Mouse (Mus musculus) gastrocnemius, postnatal 25 days (tissue): Measurements from ENCODE around the gene Pax8. TPM values are rescaled to one million over a fixed set of nuclear protein-coding genes. Genes with fewer than 3 reads are reported as not detected.

ENCODE experiments used
- DNase-seq: peaks from one replicate; pipeline ENCODE4 v3.0.0; 2022
- total RNA-seq, 2 experiments: library from RNA; stranded (reverse); gene quantifications; 1 replicate in 1 of 2; 2 replicates in 1 of 2; pipeline ENCODE4 v1.2.3; 2021

The Pax8 gene
- total RNA-seq, 2 experiments from 2014 or later: not detected

DNA sequence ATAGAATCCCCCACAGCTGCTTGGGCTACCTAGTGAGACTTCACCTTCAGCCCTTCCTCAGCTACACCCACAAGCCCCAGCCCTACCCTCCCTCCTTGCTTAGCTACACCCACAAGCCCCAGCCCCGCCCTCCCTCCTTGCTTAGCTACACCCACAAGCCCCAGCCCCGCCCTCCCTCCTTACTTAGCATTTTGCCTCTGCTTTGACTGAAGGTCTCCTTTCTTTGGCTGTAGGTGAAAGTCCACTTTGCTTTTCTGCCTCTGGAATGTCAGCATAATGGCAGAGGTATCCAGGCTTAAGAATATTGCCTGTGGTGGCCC is 14.6 kb downstream of the Pax8 start:
- DNase-seq: no peak

DNA sequence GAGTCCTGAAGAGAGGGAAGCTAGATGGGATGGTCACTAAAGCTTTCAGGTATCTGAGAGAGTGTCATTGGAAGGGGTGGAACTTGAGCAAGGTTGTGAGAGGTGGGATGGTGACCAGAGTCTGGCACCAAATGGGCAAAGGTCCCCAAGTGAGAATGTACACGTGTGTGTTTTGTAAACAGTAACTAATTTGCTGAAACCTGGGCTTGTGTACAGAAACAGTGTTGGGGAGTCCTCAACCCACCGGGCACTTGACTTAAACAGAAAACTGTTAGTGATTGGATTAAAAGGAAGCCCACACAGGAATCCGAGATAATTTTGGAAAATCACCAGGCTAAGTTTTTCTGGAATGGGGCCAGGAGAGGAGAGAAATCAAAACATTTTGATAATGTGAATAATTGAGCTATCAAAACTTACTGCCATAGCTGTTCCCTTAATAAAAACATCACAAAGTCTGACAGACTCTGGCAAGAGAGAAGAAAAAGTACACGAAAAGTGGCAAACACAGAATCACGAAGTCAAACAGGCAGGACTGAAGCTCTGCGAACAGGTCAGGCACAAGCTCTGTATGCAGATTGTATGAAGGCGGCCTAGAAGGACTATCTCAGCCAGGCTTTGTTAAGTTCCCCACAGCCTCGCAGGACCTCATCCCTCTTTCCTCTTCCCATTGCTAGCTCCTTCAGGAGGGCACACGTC is 15.1 kb downstream of the Pax8 start:
- no peak for DNase-seq

DNA sequence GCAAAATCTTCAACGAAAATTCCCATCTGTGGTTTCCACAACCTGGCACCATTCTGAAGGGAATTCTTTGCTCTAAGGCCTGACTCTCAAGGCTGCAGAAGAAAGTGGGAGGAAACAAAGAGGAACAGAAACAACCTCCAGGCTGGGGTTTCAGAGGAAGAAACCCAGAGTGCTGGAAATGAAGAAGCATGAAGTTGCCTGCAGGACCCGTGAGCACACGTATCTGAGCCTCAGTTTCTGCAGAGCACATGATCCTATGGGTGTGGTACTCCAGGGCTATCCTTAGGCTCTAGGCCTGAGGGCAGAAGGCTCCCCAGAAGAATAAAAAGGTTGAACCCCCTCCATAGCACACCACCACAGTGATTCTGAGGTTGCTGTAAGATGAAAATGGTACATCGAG is 18.6 kb downstream of the Pax8 start:
- no peak for DNase-seq

DNA sequence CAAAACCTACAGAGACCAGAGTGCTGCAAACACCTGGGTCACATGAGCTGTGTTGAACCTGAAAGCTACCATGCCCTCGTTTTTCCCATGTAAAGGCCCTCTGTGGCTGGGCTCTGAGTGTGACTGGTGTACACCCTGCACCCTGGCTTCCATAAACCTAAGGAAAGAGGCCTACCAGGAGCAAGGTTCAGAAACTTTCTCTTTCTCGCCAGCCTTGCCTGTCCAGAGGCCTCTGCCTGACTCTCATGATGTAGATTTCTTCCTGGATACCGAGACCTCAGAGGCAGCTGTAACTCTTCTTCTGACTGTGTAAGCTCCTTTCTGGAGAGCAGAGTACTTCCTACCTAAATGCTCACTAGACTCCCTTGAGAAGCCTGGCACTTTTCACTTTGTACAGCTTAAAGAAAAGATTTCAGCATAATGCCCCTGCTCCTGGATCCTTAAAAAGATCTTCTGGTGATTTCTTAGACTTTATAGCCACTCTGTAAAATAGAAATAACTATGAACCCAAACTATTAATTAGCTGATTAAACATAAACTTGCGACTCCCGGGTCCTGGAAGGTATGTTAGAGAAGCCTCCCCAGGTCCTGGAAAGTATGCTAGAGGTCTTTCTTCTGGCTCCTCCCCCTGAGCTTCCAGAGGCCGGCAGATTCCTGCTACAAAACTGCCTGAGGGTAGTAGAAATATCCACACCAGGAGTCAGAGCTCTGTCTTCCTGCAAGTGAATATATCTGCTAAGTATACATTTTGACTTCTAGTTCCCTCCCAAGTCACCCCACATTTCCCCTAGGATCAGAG is 20.1 kb downstream of the Pax8 start:
- DNase-seq: no peak

DNA sequence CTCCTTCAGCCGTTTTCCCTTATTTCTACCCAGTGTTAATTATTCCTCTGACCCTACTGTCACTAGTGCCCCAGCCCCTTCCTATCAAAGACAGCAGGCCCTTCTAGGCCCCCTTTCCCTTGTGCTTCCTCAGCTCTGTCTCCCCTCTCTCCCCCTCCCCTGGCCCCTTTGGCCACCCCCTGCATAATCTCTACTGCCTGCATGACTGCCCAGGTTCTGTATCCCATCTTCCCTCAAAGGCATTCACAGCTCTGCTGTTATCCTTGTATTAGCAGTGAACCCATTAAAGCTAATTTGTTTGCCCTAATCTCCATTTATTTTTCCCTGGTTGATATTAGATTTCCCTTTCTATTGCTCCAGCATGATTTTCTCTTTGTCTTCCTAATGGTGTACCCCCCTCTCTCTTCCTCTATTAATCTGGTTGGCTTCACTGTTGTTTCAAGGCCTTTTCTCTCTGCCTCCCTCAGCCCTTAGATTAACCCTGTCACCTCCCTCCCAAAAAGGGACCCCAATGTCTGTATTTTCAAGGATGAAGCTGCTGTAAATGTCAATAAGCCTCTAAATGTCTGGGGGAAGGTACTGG is 20.9 kb downstream of the Pax8 start:
- DNase-seq: no peak

DNA sequence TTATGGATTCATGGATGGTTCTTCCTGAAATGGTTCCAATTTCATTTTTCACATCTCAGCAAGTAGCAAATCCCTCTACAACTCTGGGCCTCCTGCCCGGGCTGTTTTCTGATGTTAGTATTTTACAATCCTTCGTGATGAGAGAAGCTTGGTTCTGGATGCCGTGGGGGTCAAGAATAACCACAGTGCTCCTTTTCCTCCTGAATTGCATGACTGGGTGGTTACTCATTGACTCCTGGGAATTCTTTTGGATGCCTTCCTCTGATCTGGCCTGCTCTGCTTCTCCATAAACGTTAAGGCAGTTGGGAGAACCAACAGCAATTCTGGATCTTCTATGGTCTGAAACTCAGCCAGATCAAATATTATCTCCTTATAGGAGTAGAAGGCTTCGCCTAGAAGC is 22.2 kb downstream of the Pax8 start:
- peak; percentile 38 for DNase-seq

DNA sequence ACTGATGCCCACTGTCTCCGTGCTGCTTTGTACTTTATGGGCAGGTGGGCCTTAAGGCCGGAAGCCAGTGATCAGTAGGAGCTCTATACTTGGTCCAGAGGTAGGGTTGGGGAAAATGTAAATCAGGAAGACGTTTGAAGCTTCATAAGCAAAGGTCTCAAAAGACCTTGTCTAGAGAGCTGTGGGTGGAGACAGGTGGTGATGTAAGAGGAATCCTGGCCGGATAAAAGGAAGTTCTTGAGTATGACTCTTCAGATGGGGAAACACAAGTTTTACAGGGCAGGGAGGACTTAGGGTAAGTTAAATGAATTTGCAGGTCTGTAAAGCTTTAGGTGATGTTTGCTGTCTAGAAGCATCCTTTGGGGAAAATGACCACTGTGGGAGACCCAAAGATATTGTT is 26.3 kb downstream of the Pax8 start:
- no peak for DNase-seq

DNA sequence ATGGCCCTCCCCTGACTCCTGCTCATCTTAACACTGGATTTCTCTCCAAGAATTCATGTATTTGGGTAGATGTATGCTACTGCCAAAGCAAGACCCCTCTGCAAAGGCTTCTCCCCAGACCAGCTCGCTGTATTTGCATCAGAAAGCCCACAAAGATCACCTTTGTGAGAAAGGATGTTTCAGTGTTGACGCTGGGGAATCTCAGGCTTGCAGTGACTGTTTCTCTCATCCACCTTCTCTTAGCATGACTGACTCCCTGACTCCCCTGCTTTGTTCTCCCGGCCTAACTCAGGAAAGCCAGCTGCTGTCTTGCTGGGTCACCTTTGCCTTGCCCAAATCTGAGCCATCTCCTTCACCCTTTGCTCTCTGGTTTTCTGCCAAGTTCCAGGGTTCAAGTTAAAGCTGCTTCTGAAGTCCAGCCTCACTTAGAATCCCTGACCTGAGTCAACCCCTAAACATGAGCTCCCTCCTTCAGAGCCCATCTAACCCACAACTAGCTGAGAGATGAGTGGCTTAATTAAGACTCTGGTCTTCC is 32.1 kb downstream of the Pax8 start:
- no peak for DNase-seq

GRCm38 (mm10) chr2:24442303-24442925 is 33.0 kb downstream of the Pax8 start:
- DNase-seq: no peak

GRCm38 (mm10) chr2:24441899-24442298 is 33.5 kb downstream of the Pax8 start:
- DNase-seq: no peak

DNA sequence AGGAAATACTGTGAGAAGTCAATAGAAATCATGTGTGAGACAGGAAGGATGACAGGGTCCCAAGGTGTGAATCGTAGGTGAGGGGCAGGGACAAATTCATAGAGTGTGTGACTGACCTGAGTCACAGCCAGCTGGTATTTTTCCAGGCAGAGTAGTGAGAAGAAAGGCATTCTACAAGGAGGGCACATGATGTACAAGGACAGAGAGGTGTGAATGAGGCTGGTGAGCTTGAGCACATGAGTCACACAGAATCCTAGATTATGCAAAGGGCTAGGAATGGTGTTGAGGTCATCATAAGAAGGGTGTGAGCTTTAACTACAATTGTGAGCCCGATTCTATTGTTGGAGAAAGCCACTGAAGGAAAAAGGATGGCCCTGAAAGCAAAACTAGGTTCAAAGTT is 35.3 kb downstream of the Pax8 start:
- DNase-seq: no peak

GRCm38 (mm10) chr2:24435699-24436098 is 39.7 kb downstream of the Pax8 start:
- DNase-seq: no peak

GRCm38 (mm10) chr2:24434670-24435069 is 40.7 kb downstream of the Pax8 start:
- DNase-seq: no peak

DNA sequence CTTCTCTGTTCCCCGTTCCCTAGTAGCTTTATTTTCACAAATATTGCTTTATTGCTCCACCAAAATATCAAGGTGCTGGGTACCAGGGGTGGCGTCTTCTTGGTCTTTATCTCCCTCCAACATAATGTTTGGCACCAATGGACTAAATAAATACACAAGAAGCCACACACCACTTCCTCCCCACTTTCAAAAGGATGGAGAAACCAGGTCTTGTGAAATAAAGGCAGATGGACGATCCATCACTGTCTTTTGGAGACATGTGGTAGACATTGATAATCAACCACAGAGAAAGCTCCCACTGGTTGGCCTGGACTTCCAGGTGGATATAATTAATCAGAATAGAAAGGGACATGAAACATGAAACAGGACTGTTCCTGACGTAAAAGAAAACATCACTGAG is 45.6 kb downstream of the Pax8 start:
- DNase-seq: no peak

GRCm38 (mm10) chr2:24427866-24428675 is 47.3 kb downstream of the Pax8 start:
- no peak for DNase-seq

GRCm38 (mm10) chr2:24425630-24426029 is 49.8 kb downstream of the Pax8 start:
- DNase-seq: no peak

GRCm38 (mm10) chr2:24422815-24423214 is 52.6 kb downstream of the Pax8 start:
- DNase-seq: no peak

GRCm38 (mm10) chr2:24421211-24421863 is 54.1 kb downstream of the Pax8 start:
- no peak for DNase-seq

GRCm38 (mm10) chr2:24417564-24417963 is 57.8 kb downstream of the Pax8 start:
- no peak for DNase-seq

GRCm38 (mm10) chr2:24417106-24417505 is 58.3 kb downstream of the Pax8 start:
- DNase-seq: no peak

GRCm38 (mm10) chr2:24416668-24417067 is 58.7 kb downstream of the Pax8 start:
- DNase-seq: no peak
